Mouse (Mus musculus) lung, embryonic 14.5 days (tissue): ENCODE measurements at regions not wholly inside any gene's neighbourhood (a gene's known extent, or its start where the extent isn't known, plus 50 kb on each side); places are given as distances from the start of the nearest gene placed in this dataset.
A peak's percentile ranks its signal among the peaks of the same experiment; 100 is the strongest.
"Not testable (repeated sequence)": the region's sequence is repeated elsewhere in the genome, so short reads cannot be mapped to it uniquely, and the experiment has no call there.

Experiments
- ATAC-seq: fragments of 200-750 bp; cut with Nextera tagmentation; 2 replicates; pipeline ENCODE4 v1.8.0; 2017; ENCODE audit warnings: mild to moderate bottlenecking, moderate TSS enrichment, moderate library complexity; ENCODE audit not compliant: insufficient read depth
- DNase-seq: peaks from one replicate; pipeline ENCODE4 v3.0.0-alpha.2; 2015
- H3K27ac ChIP-seq: fragments of 300-500 bp; sonication (generic); 2 replicates; pipeline ENCODE4 v1.5.1; 2014; ENCODE audit warnings: low read depth, mild to moderate bottlenecking, moderate library complexity
- H3K27me3 ChIP-seq: fragments of 300-500 bp; sonication (generic); 2 replicates; pipeline ENCODE4 v1.6.1; 2014; ENCODE audit warnings: low read length, control low read depth; ENCODE audit not compliant: insufficient read depth
- H3K36me3 ChIP-seq: fragments of 300-500 bp; sonication (generic); 2 replicates; pipeline ENCODE4 v1.6.1; 2014; ENCODE audit warnings: control low read depth; ENCODE audit not compliant: insufficient read depth
- H3K4me1 ChIP-seq: fragments of 300-500 bp; sonication (generic); 2 replicates; pipeline ENCODE4 v1.6.1; 2014; ENCODE audit warnings: antibody characterized with exemption, control low read depth; ENCODE audit not compliant: insufficient read depth
- H3K4me2 ChIP-seq: fragments of 300-500 bp; sonication (generic); 2 replicates; pipeline ENCODE4 v1.6.1; 2014; ENCODE audit warnings: mild to moderate bottlenecking
- H3K4me3 ChIP-seq: fragments of 300-500 bp; sonication (generic); 2 replicates; pipeline ENCODE4 v1.5.1; 2014; ENCODE audit warnings: low read depth, low read length
- H3K9ac ChIP-seq: fragments of 300-500 bp; sonication (generic); 2 replicates; pipeline ENCODE4 v1.6.1; 2014
- H3K9me3 ChIP-seq: fragments of 300-500 bp; sonication (generic); 2 replicates; pipeline ENCODE4 v1.6.1; 2016; ENCODE audit warnings: low read depth, low read length, control low read depth
- CTCF ChIP-seq: IDR thresholded peaks from 2 replicates; pipeline ENCODE4 v1.5.1; 2016; ENCODE audit warnings: antibody characterized with exemption, low read depth
- WGBS: fragments of 180-500 bp; shearing (Covaris S2); extraction: QIAGEN DNeasy Blood & Tissue Kit; methylation state at CpG from one replicate; pipeline ENCODE4 v1.1.7; 2014; 5-methylcytosine and 5-hydroxymethylcytosine counted together

DNA sequence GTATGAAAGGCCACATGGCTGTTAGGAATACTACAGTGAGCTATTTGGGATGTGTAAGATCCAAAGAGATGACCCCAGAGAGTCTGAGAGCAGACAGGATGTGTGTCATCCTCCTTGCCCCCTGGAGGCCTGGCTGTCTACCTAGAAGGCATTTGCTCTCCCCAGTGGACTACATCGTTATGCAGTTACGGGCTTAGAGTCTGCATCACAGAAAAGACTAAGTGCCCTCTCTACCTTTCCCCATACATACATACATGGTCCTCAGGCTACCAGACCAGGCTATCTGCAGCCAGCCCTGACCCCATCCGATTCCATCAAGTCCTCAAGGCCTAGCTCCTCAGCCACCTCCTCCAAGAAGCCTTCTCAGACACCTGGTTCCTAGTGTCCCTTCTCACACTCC lies 59.9 kb downstream of the Rhob start:
- Histone ChIP-seq H3K4me2 (no peak overlapping the region), H3K9me3 (no peaks in the 10 kb centered on the region), H3K27ac (no peak overlapping the region), H3K36me3 (no peaks in the 10 kb centered on the region), H3K27me3 (no peaks in the 10 kb centered on the region), H3K9ac (no peak overlapping the region), H3K4me3 (no peak overlapping the region), H3K4me1 (peaks cover 16% of the 10 kb centered on the region)
- 74% methylated on average over 3 of the region's 3 CpGs for WGBS
- no peak for ATAC-seq
- no peak for TF ChIP-seq CTCF
- no peak for DNase-seq

DNA sequence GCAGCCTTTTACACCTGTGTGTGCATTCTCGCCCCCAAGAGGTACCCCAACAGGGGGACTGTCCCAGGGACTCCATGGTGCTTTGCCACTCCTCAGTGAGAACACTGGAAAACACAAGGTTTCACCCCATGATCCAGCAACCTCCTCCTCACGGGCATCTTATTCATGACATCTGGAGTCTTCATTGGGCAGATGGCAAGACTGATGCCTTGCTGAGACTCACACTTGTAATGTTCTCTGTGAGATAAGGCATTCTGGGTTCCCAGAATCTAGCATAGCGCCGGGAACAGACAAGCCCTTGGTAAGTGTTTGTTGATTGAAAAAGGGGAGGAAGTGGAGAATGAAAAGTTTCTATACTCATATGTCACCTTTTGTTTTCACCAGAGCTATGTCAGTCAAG lies 60.3 kb downstream of the Rhob start:
- Histone ChIP-seq H3K27me3 (no peaks in the 10 kb centered on the region), H3K36me3 (no peaks in the 10 kb centered on the region), H3K4me2 (no peak overlapping the region), H3K4me1 (peaks cover 20% of the 10 kb centered on the region), H3K9ac (no peak overlapping the region), H3K4me3 (no peak overlapping the region), H3K27ac (no peak overlapping the region), H3K9me3 (no peaks in the 10 kb centered on the region)
- no peak for DNase-seq
- TF ChIP-seq CTCF, result no peak
- 55% methylated on average over 4 of the region's 4 CpGs for WGBS
- ATAC-seq, result no peak

DNA sequence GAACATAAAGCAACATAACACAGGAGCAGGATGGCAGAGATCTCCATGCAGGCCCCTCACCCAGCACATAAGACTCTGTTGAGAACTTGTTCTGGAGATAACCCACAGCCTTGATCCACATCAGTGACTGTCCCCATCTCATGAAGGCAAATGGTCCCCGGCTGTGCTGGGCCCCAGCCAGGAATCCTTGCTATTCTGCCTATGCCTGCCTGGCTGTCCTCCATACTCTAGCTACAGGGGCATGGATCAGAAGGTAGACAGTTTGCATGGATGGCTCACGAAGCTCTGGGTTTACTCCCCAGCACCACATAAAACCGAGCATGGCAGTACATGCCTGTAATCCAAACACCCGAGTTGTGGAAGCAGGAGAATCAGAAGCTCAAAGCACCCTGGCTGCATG lies 61.2 kb downstream of the Rhob start:
- Histone ChIP-seq H3K27ac (no peak overlapping the region), H3K4me2 (no peak overlapping the region), H3K4me3 (no peak overlapping the region), H3K36me3 (no peaks in the 10 kb centered on the region), H3K4me1 (peaks cover 28% of the 10 kb centered on the region), H3K9ac (no peak overlapping the region), H3K9me3 (no peaks in the 10 kb centered on the region), H3K27me3 (no peaks in the 10 kb centered on the region)
- no peak for TF ChIP-seq CTCF
- 65% methylated on average over 4 of the region's 4 CpGs for WGBS
- no peak for ATAC-seq
- no peak for DNase-seq

DNA sequence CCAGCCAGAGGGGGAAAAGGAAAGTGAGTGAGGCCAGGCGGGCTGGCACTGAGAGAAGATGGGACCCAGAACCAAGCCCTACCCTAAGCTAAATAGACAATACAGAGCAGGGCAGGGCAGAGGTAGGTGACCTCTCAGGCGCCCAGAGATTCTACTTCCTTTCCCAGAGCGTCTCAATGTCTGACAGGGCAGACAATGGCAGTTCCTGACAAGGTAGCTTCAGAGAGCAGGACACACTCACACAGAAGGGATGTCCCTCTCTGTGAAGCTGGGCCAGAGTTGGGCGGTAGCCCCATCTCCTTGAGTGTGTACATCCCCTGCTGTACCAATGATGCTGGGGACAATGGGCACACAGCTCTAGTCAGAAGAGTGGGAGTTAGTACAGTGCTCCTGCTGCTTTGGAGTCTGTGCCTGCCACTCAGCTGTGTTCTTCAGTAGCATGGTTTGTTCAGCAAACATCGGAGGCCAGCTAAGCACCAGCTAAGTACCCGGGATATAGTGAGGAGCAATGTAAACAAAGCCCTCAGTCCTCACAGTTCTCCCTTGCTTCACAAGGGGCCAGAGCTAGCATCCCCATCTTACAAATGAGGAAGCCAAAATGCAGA lies 62.7 kb downstream of the Rhob start:
- DNase-seq (no peak), ATAC-seq (peak; percentile 21; the same call in 1 of the 2 replicates)
- no peak overlapping the region for H3K4me3 ChIP-seq
- TF ChIP-seq CTCF, result no peak
- H3K9me3 ChIP-seq, result no peaks in the 10 kb centered on the region
- no peaks in the 10 kb centered on the region for H3K27me3 ChIP-seq
- H3K36me3 ChIP-seq, result no peaks in the 10 kb centered on the region
- H3K27ac ChIP-seq, result no peak overlapping the region
- H3K4me2 ChIP-seq, result no peak overlapping the region
- H3K9ac ChIP-seq, result no peak overlapping the region
- WGBS, result 32% methylated on average over 6 of the region's 6 CpGs
- peaks cover 38% of the 10 kb centered on the region for H3K4me1 ChIP-seq

DNA sequence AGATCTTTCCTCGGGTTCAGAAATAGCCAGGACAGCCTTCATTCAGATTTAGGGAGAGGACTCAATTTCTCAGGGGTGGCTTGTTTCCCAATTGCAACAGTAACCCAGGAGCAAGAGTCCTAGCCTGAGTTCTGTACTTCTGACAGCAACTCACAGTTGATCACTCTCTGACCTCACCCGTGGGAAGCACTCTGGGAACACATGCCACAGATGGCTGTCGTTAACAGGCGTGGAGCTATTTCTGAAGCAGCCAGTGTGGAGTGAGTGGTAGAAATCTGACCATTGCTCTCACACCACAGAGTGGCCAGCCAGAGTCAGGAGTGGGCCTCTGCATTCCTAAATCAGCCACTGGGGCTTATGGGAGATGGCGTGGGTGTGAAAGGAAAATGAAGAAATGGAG lies 63.3 kb downstream of the Rhob start:
- H3K27ac ChIP-seq, result no peak overlapping the region
- no peaks in the 10 kb centered on the region for H3K36me3 ChIP-seq
- DNase-seq (no peak), ATAC-seq (no peak)
- peaks cover 43% of the 10 kb centered on the region for H3K4me1 ChIP-seq
- no peaks in the 10 kb centered on the region for H3K9me3 ChIP-seq
- H3K27me3 ChIP-seq, result no peaks in the 10 kb centered on the region
- H3K9ac ChIP-seq, result no peak overlapping the region
- TF ChIP-seq CTCF, result no peak
- no peak overlapping the region for H3K4me3 ChIP-seq
- no peak overlapping the region for H3K4me2 ChIP-seq
- WGBS, result 42% methylated on average over 5 of the region's 5 CpGs

DNA sequence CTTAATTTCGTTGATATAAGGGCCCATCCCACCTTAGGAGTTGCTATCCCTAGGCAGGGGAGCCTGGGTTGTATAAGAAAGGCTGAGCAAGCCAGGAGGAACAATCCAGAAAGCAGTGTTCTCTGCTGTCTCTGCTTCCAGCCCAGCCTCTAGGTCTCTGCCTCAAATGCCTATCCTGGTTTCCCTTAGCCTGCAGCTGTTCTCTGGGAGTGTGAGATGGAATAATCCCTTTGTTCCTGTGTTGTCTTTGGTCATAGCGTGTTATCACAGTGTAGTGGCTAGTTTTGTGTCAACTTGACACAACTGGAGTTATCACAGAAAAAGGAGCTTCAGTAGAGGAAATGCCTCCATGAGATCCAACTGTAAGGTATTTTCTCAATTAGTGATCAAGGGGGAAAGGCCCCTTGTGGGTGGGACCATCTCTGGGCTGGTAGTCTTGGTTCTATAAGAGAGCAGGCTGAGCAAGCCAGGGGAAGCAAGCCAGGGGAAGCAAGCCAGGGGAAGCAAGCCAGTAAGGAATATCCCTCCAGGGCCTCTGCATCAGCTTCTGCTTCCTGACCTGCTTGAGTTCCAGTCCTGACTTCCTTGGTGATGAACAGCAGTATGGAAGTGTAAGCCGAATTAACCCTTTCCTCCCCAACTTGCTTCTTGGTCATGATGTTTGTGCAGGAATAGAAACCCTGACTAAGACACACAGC lies 64.0 kb downstream of the Rhob start:
- not testable (repeated sequence) for ATAC-seq, DNase-seq, H3K36me3 ChIP-seq, H3K27ac ChIP-seq, H3K9ac ChIP-seq, H3K9me3 ChIP-seq, H3K4me2 ChIP-seq, H3K27me3 ChIP-seq, H3K4me3 ChIP-seq
- peaks cover 43% of the 10 kb centered on the region for H3K4me1 ChIP-seq
- 77% methylated on average over 3 of the region's 3 CpGs for WGBS

DNA sequence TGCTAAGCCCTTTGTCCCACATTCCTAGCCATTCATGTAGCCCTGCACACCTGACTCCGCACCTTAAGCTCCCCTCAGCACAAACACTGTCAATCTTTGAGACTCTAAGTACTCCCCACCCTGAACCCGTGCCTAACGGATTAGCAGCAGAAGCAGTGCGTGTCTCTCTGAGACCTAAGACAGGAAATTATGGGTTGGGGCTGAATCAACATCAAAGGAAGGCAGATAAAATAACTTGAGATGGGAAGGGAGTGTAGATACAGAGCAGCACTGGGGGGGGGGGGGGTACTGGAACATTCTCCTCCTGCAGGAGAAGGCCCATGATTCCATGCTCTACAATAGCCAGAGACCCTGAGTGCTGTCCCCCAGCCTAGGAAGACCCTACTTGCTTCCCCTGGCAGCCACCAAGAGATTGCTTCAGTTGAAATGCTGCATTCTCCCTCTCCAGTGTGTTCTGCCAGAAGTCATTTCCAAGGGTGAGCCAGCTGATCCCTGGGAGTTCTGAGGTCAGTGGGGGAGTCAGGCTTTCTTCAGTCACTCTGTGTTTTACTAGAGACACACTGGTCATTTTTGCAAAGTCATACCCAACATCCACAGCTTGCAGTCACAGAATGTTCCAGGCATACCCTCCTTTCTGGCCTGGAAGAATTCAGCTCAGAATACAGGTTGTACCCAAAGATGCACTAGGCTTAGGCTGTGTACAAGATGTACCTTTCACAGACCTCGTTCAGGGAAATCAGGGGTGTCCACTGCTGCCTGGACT lies 71.4 kb downstream of the Rhob start:
- no peak for TF ChIP-seq CTCF
- H3K4me2 ChIP-seq, result no peak overlapping the region
- H3K4me3 ChIP-seq, result no peak overlapping the region
- no peaks in the 10 kb centered on the region for H3K27me3 ChIP-seq
- ATAC-seq (no peak), DNase-seq (no peak)
- H3K27ac ChIP-seq, result no peak overlapping the region
- H3K4me1 ChIP-seq, result peaks cover 15% of the 10 kb centered on the region
- WGBS, result 48% methylated on average over 5 of the region's 5 CpGs
- H3K9me3 ChIP-seq, result no peaks in the 10 kb centered on the region
- no peaks in the 10 kb centered on the region for H3K36me3 ChIP-seq
- H3K9ac ChIP-seq, result no peak overlapping the region
